Mouse (Mus musculus) cortical plate, adult 2 months (tissue): ENCODE measurements around the gene Cul9.

Experiments used
- CTCF ChIP-seq: fragments of 200-500 bp; IDR thresholded peaks from 2 replicates; pipeline ENCODE4 v1.5.1; 2011; ENCODE audit warnings: mild to moderate bottlenecking, control low read depth, low read length; ENCODE audit not compliant: insufficient read depth; ENCODE audit errors: extremely low read depth
- POLR2A ChIP-seq: fragments of 200-500 bp; IDR thresholded peaks from 2 replicates; pipeline ENCODE4 v1.6.1; 2011; ENCODE audit warnings: mild to moderate bottlenecking, low read length, control low read depth; ENCODE audit not compliant: insufficient read depth; ENCODE audit errors: extremely low read depth

- TF ChIP-seq POLR2A (no peak), CTCF (peak; percentile 35)
Measured at GRCm38 (mm10) chr17:46484461-46484875, 61.7 kb downstream of the Cul9 start.
